Mouse (Mus musculus): ENCODE measurements around the gene Cdhr3. TPM values are rescaled to one million over a fixed set of nuclear protein-coding genes. Genes with fewer than 3 reads are reported as not detected.
A peak's percentile ranks its signal among the peaks of the same experiment; 100 is the strongest.

The Cdhr3 gene
- total RNA-seq, 2 experiments from 2014 or later = 0.39 TPM; not detected in 1

- DNase-seq = no peak
- intact Hi-C loops (cut with DNase I) = no loop called here
These were observed 8.0 kb downstream of the Cdhr3 start for GRCm38 (mm10) chr12:33084683-33085082.

GRCm38 (mm10) chr12:33083362-33083761, 9.3 kb downstream of the Cdhr3 start:
- intact Hi-C loops (cut with DNase I) = no loop called here
- peak; percentile 57 for DNase-seq

- intact Hi-C loops (cut with DNase I) = no loop called here
- no peak for DNase-seq
These were observed 16.4 kb downstream of the Cdhr3 start for GRCm38 (mm10) chr12:33076309-33076708.

GRCm38 (mm10) chr12:33071901-33072672, 20.6 kb downstream of the Cdhr3 start:
- DNase-seq = no peak

GRCm38 (mm10) chr12:33068977-33069376, 23.7 kb downstream of the Cdhr3 start:
- intact Hi-C loops (cut with DNase I) = no loop called here
- no peak for DNase-seq

More at GRCm38 (mm10) chr12:33071901-33072672, 20.6 kb downstream of the Cdhr3 start:
- intact Hi-C loops (cut with DNase I) = no loop called here

GRCm38 (mm10) chr12:33066355-33066754, 26.3 kb downstream of the Cdhr3 start:
- DNase-seq = no peak
- intact Hi-C loops (cut with DNase I) = no loop called here

GRCm38 (mm10) chr12:33065162-33065561, 27.5 kb downstream of the Cdhr3 start:
- DNase-seq = no peak
- intact Hi-C loops (cut with DNase I) = no loop called here

GRCm38 (mm10) chr12:33064266-33064665, 28.4 kb downstream of the Cdhr3 start:
- intact Hi-C loops (cut with DNase I) = loop anchor here (5.0 kb wide), 1 partner anchor 37 kb away; no protein-coding TSS in a partner anchor
- no peak for DNase-seq

- DNase-seq = no peak
- intact Hi-C loops (cut with DNase I) = loop anchor here (5.0 kb wide), 1 partner anchor 36 kb away; no protein-coding TSS in a partner anchor
These were observed 29.4 kb downstream of the Cdhr3 start for GRCm38 (mm10) chr12:33063250-33063649.

- intact Hi-C loops (cut with DNase I) = loop anchor here (5.0 kb wide), 1 partner anchor 35 kb away; no protein-coding TSS in a partner anchor
These were observed 30.3 kb downstream of the Cdhr3 start for GRCm38 (mm10) chr12:33062379-33062778.

GRCm38 (mm10) chr12:33061651-33062050, 31.0 kb downstream of the Cdhr3 start:
- intact Hi-C loops (cut with DNase I) = loop anchor here (5.0 kb wide), 1 partner anchor 34 kb away; no protein-coding TSS in a partner anchor
- DNase-seq = peak; percentile 18 to 31

More at GRCm38 (mm10) chr12:33062379-33062778, 30.3 kb downstream of the Cdhr3 start:
- DNase-seq = peak; percentile 26 to 30

GRCm38 (mm10) chr12:33057231-33058048, 35.2 kb downstream of the Cdhr3 start:
- peak; percentile 28 to 31 for DNase-seq
- intact Hi-C loops (cut with DNase I) = no loop called here

GRCm38 (mm10) chr12:33056574-33056973, 36.1 kb downstream of the Cdhr3 start:
- no peak for DNase-seq
- intact Hi-C loops (cut with DNase I) = no loop called here

GRCm38 (mm10) chr12:33056074-33056473, 36.6 kb downstream of the Cdhr3 start:
- intact Hi-C loops (cut with DNase I) = no loop called here
- no peak for DNase-seq

GRCm38 (mm10) chr12:33053746-33054145, 38.9 kb downstream of the Cdhr3 start:
- intact Hi-C loops (cut with DNase I) = no loop called here
- DNase-seq = no peak

- no peak for DNase-seq
- intact Hi-C loops (cut with DNase I) = no loop called here
These were observed 39.4 kb downstream of the Cdhr3 start for GRCm38 (mm10) chr12:33053311-33053710.

- no peak for DNase-seq
- intact Hi-C loops (cut with DNase I) = no loop called here
These were observed 44.3 kb downstream of the Cdhr3 start for GRCm38 (mm10) chr12:33048391-33048790.

GRCm38 (mm10) chr12:33046434-33046833, 46.2 kb downstream of the Cdhr3 start:
- DNase-seq = no peak

GRCm38 (mm10) chr12:33045533-33046361, 46.9 kb downstream of the Cdhr3 start:
- DNase-seq = no peak
- intact Hi-C loops (cut with DNase I) = no loop called here

More at GRCm38 (mm10) chr12:33046434-33046833, 46.2 kb downstream of the Cdhr3 start:
- intact Hi-C loops (cut with DNase I) = no loop called here

- intact Hi-C loops (cut with DNase I) = no loop called here
- DNase-seq = no peak
These were observed 51.2 kb downstream of the Cdhr3 start for GRCm38 (mm10) chr12:33041476-33041875.
